8 mouse cellular contexts compared by ENCODE assay signal in the genomic region with DNA sequence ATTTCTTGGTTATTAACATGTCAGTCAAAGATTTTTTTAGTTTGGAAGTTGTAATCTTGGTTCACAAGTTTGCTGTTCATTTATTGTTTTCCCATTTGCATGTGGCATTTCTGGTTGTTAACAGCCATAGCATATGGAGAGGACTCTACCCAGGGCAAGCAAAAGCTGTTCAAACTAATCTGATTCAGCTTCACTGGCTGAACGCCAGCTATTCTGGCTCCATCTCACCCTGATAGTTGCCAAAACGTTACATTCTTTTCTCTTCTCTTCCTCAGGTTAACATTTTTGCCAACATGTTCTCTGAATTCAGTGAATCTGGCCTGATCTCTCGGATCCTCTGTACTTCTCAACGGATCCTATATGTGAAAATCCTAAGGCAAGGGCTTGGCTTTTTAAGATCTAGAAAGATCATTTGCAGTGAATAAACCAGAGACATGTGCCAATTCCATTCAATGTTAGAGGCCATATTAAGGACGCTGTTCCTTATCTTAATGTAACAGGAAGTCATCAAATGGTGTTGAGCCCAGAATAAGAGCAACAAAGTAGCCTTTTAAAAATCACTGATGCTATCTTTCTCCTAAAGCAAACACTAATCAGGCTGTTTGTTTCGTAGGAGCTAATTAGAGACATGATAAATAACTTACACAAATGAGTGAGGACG.
DNase-seq lines count a peak whose midpoint lies in the region; ATAC-seq lines count a peak whose summit lies in the region.

No protein-coding gene starts in this region.

- WGBS in forebrain, embryonic 16.5 days, result 36% methylated on average over 7 of the region's 7 CpGs

- DNase-seq in heart, postnatal 14 days, result peak; percentile 6
- no peak for DNase-seq in heart, adult 11 months
- peak; percentile 1 to 4 for DNase-seq in urinary bladder, postnatal 36 days (ENCODE audit: low spot score in 2 of 2)
- DNase-seq in urinary bladder, postnatal 4 days (ENCODE audit: low spot score in 2 of 2), result no peak
- no peak for DNase-seq in embryo, embryonic 10.5 days (ENCODE audit: low spot score)
- no peak for DNase-seq in thymus, postnatal 0 days (ENCODE audit: low spot score)

- H3K4me1 ChIP-seq in forebrain, embryonic 16.5 days (replicated peaks; ENCODE audit: control insufficient read depth, insufficient read depth, low read length), result peaks cover 2% of the 10 kb centered on the region; the same call in 1 of the 2 replicates

- H3K4me3 ChIP-seq in forebrain, embryonic 16.5 days (replicated peaks; ENCODE audit: low read length), result no peak overlapping the region

- no peak overlapping the region for H3K9ac ChIP-seq in forebrain, embryonic 16.5 days (replicated peaks; ENCODE audit: low read depth, low read length)

- peak; percentile 95 for ATAC-seq in forebrain, embryonic 16.5 days
- ATAC-seq in granulocyte monocyte progenitor cell, adult 5-6 weeks (replicated peaks; ENCODE audit: poor library complexity, severe bottlenecking), result no peak

- intact Hi-C loops in heart, postnatal 14 days (cut with DNase I), result no loop called here

- no peak overlapping the region for H3K27ac ChIP-seq in forebrain, embryonic 16.5 days (ENCODE audit: low read length)

- H3K27me3 ChIP-seq in forebrain, embryonic 16.5 days (replicated peaks; ENCODE audit: control insufficient read depth, insufficient read depth, low read length), result no peaks in the 10 kb centered on the region

- no peaks in the 10 kb centered on the region for H3K9me3 ChIP-seq in forebrain, embryonic 16.5 days (ENCODE audit: control insufficient read depth, low read length)

- H3K36me3 ChIP-seq in forebrain, embryonic 16.5 days (ENCODE audit: control insufficient read depth, insufficient read depth), result no peaks in the 10 kb centered on the region

- H3K4me2 ChIP-seq in forebrain, embryonic 16.5 days (ENCODE audit: low read length), result no peak overlapping the region

Comparison
In these comparisons a context has a peak if more than half of its experiments do, and no peak if none do; other contexts are left out.
1. DNase-seq: peak in heart, postnatal 14 days (2 of 2) and urinary bladder, postnatal 36 days (2 of 2); none in heart, adult 11 months (single experiment), urinary bladder, postnatal 4 days (0 of 2), embryo, embryonic 10.5 days (single experiment) and thymus, postnatal 0 days (single experiment).